Mouse (Mus musculus) cerebellum, postnatal 4 days (tissue): ENCODE results near the gene Mybbp1a.

ENCODE experiments used
- DNase-seq, 2 experiments: peaks; one replicate each; pipeline ENCODE4 v3.0.0; 2022; ENCODE audit warnings: low spot score in 2 of 2, mixed read lengths in 1 of 2

Mybbp1a gene

GRCm38 (mm10) chr11:72446311-72447105 is 5.4 kb downstream of the Mybbp1a start:
- DNase-seq: no peak

GRCm38 (mm10) chr11:72447475-72447874 is 6.3 kb downstream of the Mybbp1a start:
- DNase-seq: no peak

- no peak for DNase-seq
These were observed 11.0 kb downstream of the Mybbp1a start for GRCm38 (mm10) chr11:72452140-72452665.

- no peak for DNase-seq
These were observed 12.2 kb downstream of the Mybbp1a start for GRCm38 (mm10) chr11:72453105-72453953.

GRCm38 (mm10) chr11:72455694-72456093 is 14.5 kb downstream of the Mybbp1a start:
- DNase-seq: peak in 1 of 2 experiments; percentile 39

DNA sequence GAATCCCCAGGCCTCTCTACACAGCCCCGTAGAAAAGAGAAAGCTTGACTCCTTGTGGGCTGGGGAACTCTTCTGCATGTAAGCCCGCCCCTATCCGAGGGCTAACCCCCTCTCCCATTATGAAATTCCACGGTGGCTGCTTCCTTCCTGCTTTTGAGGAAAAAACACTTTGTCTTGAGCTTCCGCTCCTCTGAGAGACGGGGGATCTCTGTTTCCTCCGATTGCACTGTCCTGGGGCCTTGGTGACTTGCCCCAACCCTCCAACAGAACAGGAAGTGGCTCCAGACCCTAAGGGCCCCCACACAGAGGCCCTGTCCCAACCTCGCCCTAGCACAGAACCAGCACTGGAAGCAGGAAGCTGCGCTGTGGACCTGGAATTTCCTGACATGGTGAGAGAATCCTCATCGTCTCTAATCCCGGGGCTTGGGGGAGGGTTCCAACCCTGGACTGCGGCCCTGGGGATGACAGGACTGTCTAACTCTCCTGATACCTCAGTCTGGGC is 16.9 kb downstream of the Mybbp1a start:
- DNase-seq: no peak

DNA sequence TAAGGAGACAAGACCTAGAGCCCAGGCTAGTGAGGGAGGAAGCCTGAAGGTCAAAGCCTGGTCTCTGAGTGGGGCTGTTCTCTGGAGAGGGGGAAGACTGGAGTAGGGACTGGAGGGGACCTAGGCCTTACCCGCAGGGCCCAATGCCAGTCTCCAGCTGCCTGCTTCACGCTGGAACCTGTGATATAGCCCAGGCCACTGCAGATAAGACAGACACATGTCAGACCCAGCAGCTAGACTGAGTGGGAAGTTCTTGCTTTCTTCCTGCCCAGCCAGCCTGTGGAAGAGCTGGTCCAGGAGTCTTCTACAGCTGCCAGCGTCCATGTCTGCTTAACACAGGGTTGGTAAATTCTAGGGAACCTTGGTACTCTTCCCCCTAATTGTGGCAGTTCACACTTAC is 17.3 kb downstream of the Mybbp1a start:
- DNase-seq: no peak

- DNase-seq: no peak
These were observed 20.4 kb downstream of the Mybbp1a start for GRCm38 (mm10) chr11:72461500-72461981.

DNA sequence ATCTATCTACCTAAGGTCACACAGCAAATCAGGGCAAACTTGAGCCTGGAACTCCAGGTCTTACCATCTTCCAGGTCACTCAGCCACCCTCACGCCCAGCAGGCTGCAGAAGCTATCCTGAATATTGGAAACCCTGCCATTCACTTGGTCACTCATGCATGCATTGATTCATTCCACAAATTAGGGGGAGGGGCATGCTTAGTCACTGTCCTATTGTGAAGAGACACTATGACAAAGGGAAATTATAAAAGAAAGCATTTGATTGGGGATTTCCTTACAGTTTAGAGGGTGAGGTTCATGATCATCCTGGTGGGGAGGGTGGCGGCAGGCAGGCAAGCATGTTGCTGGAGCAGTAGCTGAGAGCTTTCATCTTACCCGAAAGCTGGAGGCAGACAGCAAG is 23.7 kb downstream of the Mybbp1a start:
- DNase-seq: no peak

- DNase-seq: no peak
These were observed 25.0 kb downstream of the Mybbp1a start for GRCm38 (mm10) chr11:72465978-72466693.

GRCm38 (mm10) chr11:72466694-72467507 is 25.7 kb downstream of the Mybbp1a start:
- DNase-seq: no peak

DNA sequence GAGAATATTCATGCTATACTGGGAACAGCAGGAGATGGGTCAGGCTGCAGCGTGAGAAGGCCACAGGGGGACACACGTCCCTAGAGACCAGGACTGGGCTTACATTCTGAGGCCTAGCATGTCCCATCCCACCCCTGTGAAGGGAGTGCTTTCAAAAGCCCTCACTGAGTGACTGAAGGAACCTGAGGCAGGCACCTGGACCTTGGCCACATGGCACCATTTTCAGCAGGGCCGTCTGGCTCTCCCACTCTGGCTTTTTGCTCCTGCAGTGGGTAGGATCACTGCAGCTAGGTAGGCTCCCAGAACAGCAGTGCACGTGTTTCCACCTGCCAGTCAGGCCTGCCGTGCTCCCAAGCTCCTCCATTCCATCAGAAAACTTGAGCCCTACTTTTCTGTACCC is 27.4 kb downstream of the Mybbp1a start:
- DNase-seq: no peak

DNA sequence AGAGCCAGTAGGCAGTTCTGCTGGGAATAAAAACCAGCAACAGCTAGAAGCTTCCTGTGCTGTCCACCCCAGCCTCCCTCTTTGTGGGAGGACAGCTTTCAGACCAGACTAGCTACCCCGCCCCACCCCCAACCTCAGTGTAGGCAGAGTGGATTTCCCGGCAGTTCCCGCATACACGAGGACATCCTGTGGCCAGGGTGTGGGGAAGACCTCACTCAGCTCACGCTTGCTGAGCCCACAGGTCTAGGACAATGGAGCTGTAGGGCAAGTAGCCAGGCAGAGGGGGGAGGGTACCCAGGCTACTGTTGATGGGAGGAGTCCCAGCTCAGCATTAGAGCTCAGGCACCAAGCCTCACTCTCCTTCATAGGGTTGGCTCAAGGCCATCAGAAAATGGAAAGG is 28.1 kb downstream of the Mybbp1a start:
- DNase-seq: peak in 1 of 2 experiments; percentile 47

DNA sequence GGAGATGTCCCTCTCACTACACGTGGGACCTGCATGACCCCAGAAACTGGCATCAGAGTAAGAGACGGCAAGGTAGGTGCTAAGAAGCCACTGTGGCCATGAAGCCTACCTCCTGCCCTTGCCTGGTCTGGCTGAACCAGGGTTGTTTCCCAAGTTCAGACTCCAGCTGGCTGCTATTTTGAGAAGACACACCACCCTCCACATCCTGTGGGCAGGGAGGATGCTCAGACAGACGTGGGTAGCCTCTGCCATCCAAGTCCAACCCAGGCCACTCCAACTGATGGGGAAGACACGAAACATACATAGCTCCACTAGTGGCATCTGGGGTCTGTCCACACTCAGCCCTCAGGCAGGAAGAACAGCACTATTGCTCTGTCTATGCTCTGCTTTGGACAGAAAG is 28.8 kb downstream of the Mybbp1a start:
- no peak for DNase-seq

DNA sequence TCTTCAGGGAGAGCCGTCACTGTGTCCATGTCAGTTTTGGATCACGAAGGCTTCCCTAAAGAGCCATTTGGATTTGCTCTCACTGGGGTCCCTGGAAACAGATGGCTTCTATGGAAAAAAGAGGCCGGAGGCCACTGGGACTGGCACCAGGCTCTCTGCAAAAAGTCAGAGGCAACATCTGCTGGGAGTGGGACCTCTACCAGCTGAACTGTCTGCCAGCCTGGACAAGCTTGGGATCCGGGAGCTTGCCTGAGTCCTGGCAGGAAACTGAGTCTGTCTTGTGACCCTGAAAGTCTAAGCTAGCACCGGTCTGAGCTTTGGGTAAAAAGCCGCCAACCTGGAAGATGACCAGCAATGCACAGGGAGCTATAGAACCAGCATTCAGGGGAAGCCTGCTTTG is 30.2 kb downstream of the Mybbp1a start:
- no peak for DNase-seq

DNA sequence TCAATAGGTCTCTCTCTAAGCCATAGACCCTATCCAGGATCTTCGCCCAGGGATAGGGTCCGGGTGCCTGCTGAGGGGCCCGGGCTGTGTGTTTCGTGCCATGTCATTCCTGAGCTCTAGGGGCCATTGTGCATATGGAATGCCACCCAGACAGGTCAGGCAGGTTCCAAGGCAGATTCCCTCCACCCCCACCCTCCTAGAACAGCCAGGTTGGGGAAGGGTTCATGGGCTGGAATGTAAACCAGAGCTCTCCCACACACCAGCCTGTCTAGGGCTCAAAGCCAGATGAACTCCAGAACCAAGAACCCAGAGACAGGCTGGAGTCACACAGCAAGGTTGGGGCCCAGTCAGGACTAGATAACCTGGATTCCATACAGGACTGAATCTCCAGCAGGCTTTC is 32.4 kb downstream of the Mybbp1a start:
- no peak for DNase-seq

DNA sequence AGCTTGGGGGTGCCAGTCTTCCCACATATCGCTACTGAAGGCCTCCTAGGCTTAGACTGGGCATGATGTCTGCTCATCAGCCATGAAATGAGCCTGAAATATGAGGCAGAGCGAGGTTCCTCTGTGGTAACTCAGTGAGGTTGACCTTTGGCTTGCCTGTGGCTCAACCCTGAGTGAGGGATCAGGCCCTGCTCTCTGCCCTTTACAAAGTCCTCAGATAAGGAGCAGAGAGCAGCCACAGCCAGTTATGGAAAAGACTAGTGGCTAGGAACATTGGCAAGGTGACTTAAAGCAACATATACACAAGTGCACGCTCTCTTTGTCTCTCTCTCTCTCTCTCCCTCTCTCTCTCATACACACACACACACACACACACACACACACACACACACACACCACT is 33.8 kb downstream of the Mybbp1a start:
- DNase-seq: no peak

DNA sequence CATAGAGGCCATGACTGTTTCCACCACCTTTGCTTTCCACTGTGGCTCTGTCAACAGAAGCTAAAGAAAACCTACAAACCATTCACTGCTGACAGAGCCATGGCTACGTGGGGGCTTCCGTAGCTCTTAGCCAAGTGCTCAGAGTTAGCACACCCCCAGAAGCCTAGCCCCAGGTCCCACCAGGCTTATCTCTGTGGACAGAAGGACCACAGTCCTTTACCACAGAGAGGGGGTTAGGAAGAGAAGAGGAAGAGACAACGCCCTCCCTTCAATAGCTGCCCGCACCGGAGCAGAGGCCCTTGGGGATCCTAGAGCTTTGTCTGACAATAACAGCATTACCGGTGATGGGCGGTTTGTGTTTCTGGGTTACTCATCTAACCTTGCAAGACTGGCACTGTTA is 34.3 kb downstream of the Mybbp1a start:
- DNase-seq: no peak

DNA sequence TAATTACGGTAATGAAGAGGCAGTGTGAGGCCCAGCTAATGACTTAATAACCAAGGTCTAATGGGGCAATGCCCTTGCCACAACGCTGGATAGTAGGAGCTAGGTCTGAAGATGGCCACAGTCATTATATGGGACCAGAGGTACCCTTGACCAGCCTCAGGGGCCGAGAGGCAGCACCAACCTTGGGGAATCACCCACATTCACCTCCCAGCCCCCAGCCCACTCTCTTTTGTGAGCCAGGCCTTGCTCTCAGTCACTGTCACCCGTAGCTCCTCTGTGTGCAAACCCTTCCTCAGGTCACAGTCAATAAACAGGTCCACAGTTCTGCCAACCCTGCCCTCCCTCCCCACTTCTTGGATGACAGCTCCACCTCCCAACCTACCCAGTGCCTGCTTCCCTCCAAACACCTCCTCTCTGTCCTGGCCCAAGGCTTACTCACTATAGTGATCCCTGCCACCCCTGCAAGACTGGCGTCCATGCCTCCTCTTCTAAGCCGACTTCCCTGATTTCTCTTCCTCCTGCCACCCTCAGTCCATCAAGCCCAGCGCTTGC is 35.0 kb downstream of the Mybbp1a start:
- DNase-seq: no peak

GRCm38 (mm10) chr11:72477182-72477581 is 36.0 kb downstream of the Mybbp1a start:
- no peak for DNase-seq
